Mouse (Mus musculus) thymus, adult 2 months (tissue): ENCODE measurements around the gene Baiap2l2.

ENCODE experiments used
- CTCF ChIP-seq: fragments of 200-500 bp; IDR thresholded peaks from 2 replicates; pipeline ENCODE4 v1.5.1; 2012; ENCODE audit warnings: mild to moderate bottlenecking, control low read depth, low read length, moderate library complexity, borderline replicate concordance; ENCODE audit not compliant: control insufficient read depth, poor library complexity, insufficient read depth; ENCODE audit errors: extremely low read depth
- POLR2A ChIP-seq: fragments of 200-500 bp; IDR thresholded peaks from 2 replicates; pipeline ENCODE4 v1.6.1; 2012; ENCODE audit warnings: mild to moderate bottlenecking, low read length, control low read depth, moderate library complexity; ENCODE audit not compliant: control insufficient read depth, poor library complexity, insufficient read depth; ENCODE audit errors: extremely low read depth

DNA sequence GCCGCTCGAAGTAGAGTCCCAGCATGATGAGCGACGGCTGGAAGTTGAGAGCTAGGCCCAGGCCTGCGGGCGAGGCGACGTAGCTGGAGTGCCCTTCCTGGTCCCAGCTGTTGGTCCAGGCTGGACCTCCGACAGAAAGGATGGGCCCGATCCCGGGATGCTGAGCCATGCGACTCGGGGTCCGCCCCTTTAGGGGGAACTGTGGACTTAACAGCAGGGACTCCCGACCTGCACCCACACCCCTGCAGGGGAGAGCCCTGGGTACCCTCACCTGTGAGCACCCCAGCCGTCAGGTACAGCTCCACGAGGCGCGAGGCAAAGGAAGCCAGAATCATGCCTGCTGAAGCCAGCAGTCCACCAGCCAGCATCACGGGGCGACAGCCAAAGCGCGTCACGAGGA, 32.8 kb downstream of the Baiap2l2 start:
- no peak for TF ChIP-seq CTCF
- TF ChIP-seq POLR2A, result no peak
